Comparison of ENCODE assay signal across 7 mouse cellular contexts in the genomic region with DNA sequence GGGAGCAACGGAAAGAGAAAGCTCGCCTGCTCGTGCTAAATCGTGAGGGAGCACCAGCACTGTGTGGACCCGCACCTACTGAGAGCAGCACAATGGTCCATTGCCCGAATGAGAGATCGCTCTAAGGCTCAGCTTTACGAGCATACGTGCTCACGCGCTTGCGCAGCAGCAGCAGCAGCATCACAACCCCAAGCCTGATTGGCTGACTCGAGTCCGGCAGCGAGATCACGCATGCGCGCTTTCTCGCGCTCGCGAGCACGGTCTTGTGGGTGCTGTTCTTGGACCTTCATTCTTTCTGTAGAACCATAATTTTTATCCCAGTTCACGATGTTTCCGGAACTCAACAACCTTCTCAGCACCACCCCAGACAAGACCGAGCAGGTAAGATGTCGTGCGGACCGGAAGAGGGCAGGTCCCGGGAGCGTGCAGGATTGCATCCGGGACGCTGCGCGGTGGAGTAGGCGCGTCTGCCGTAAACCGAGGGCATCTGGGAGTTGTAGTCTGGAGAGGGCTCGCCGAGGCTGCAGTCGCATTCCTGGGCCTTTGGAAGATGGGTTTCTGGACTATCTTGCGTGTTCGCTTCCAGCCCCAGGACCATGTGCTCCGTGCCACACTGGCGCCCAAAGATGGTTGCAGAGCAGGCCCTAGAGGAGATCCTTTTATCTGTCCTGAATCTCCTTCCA. TPM values are rescaled to one million over a fixed set of nuclear protein-coding genes. Genes with fewer than 3 reads are reported as not detected.
DNase-seq lines count a peak whose midpoint lies in the region; ATAC-seq lines count a peak whose summit lies in the region.

A gene (plus strand): TSS at position 205 of the 683 bp plus-strand sequence.

- H3K4me1 ChIP-seq in embryonic facial prominence, embryonic 11.5 days (ENCODE audit: control insufficient read depth, insufficient read depth, low read length): no peaks in the 10 kb centered on the region
- no peaks in the 10 kb centered on the region for H3K4me1 ChIP-seq in limb, embryonic 11.5 days (ENCODE audit: control insufficient read depth, insufficient read depth, low read length)
- 0 out of 2 replicates have a peak, but pooled peaks cover 5% of the 10 kb centered on the region for H3K4me1 ChIP-seq in midbrain, embryonic 14.5 days (ENCODE audit: control insufficient read depth, insufficient read depth, low read length)

- peak within 1 kb of the TSS; percentile 80 for H3K9ac ChIP-seq in embryonic facial prominence, embryonic 11.5 days (replicated peaks; ENCODE audit: low read length)
- H3K9ac ChIP-seq in limb, embryonic 11.5 days (ENCODE audit: low read length): peak within 1 kb of the TSS; percentile 75
- peak within 1 kb of the TSS; percentile 78 for H3K9ac ChIP-seq in midbrain, embryonic 14.5 days (replicated peaks; ENCODE audit: low read length)

- H3K9me3 ChIP-seq in embryonic facial prominence, embryonic 11.5 days (replicated peaks; ENCODE audit: control insufficient read depth, low read length): no peaks in the 10 kb centered on the region
- 0 out of 2 replicates have a peak, but pooled peaks cover 4% of the 10 kb centered on the region for H3K9me3 ChIP-seq in limb, embryonic 11.5 days (ENCODE audit: control insufficient read depth, low read length)
- H3K9me3 ChIP-seq in midbrain, embryonic 14.5 days (ENCODE audit: control insufficient read depth, low read length): no peaks in the 10 kb centered on the region

- peak within 1 kb of the TSS; percentile 52 for H3K4me3 ChIP-seq in embryonic facial prominence, embryonic 11.5 days (ENCODE audit: low read depth, low read length)
- H3K4me3 ChIP-seq in limb, embryonic 11.5 days (ENCODE audit: low read depth, low read length): peak within 1 kb of the TSS; percentile 58
- peak within 1 kb of the TSS; percentile 59 for H3K4me3 ChIP-seq in midbrain, embryonic 14.5 days (replicated peaks; ENCODE audit: low read depth, low read length)

- under 1% methylated on average over 46 of the region's 46 CpGs for WGBS in embryonic facial prominence, embryonic 11.5 days
- WGBS in limb, embryonic 11.5 days: under 1% methylated on average over 46 of the region's 46 CpGs
- under 1% methylated on average over 46 of the region's 46 CpGs for WGBS in midbrain, embryonic 14.5 days

- no peaks in the 10 kb centered on the region for H3K36me3 ChIP-seq in embryonic facial prominence, embryonic 11.5 days (replicated peaks; ENCODE audit: control insufficient read depth, insufficient read depth, low read depth, low read length)
- peaks cover 2% of the 10 kb centered on the region; the same call in 1 of the 2 replicates for H3K36me3 ChIP-seq in limb, embryonic 11.5 days (ENCODE audit: control insufficient read depth, insufficient read depth, low read length)
- H3K36me3 ChIP-seq in midbrain, embryonic 14.5 days (ENCODE audit: control insufficient read depth, insufficient read depth, low read length): peaks cover 10% of the 10 kb centered on the region

- peak within 1 kb of the TSS; percentile 77 for H3K27ac ChIP-seq in embryonic facial prominence, embryonic 11.5 days (replicated peaks; ENCODE audit: low read depth, low read length)
- peak within 1 kb of the TSS; percentile 84 for H3K27ac ChIP-seq in limb, embryonic 11.5 days (replicated peaks; ENCODE audit: low read depth, low read length)
- peak within 1 kb of the TSS; percentile 95 for H3K27ac ChIP-seq in midbrain, embryonic 14.5 days (replicated peaks; ENCODE audit: low read depth, low read length)

- peak; percentile 93 for DNase-seq in adrenal gland, postnatal 14 days
- DNase-seq in embryonic facial prominence, embryonic 11.5 days (ENCODE audit: low spot score): peak; percentile 94
- DNase-seq in heart, adult 11 months: peak; percentile 99
- DNase-seq in kidney, adult 18-20 months: peak; percentile 95
- DNase-seq in limb, embryonic 11.5 days (ENCODE audit: low spot score): peak; percentile 92
- DNase-seq in midbrain, embryonic 14.5 days: peak; percentile 97
- DNase-seq in spleen, adult 18-20 months: peak; percentile 79 to 84

- ATAC-seq in embryonic facial prominence, embryonic 11.5 days (replicated peaks; ENCODE audit: insufficient number of reproducible peaks, low FRiP score, low TSS enrichment, low read depth): peak; percentile 97
- peak; percentile 98 for ATAC-seq in limb, embryonic 11.5 days (ENCODE audit: insufficient number of reproducible peaks, low FRiP score, low TSS enrichment, low read depth)
- ATAC-seq in midbrain, embryonic 14.5 days (ENCODE audit: low FRiP score, low TSS enrichment): peak; percentile 98

- H3K4me2 ChIP-seq in embryonic facial prominence, embryonic 11.5 days (ENCODE audit: low read depth, low read length): peak within 1 kb of the TSS; percentile 59
- peak within 1 kb of the TSS; percentile 64 for H3K4me2 ChIP-seq in limb, embryonic 11.5 days (ENCODE audit: low read depth, severe bottlenecking)
- peak within 1 kb of the TSS; percentile 81 for H3K4me2 ChIP-seq in midbrain, embryonic 14.5 days (ENCODE audit: low read length)

- no peaks in the 10 kb centered on the region for H3K27me3 ChIP-seq in embryonic facial prominence, embryonic 11.5 days (ENCODE audit: control insufficient read depth, insufficient read depth, low read length)
- H3K27me3 ChIP-seq in limb, embryonic 11.5 days (ENCODE audit: control insufficient read depth, insufficient read depth, low read length): no peaks in the 10 kb centered on the region
- no peaks in the 10 kb centered on the region for H3K27me3 ChIP-seq in midbrain, embryonic 14.5 days (ENCODE audit: control insufficient read depth, insufficient read depth, low read length)

RNA-seq across cellular contexts. Expression of the gene that starts here (rescaled TPM):
- 6.5 and 9.4 TPM in 2 replicates for total RNA-seq in adrenal gland, postnatal 14 days (2021)
- polyA plus RNA-seq in embryonic facial prominence, embryonic 11.5 days (2014; fragmentation: Nextera tagmentation; extraction: Ambion mirVana): 35.1 and 37.7 TPM in 2 replicates
- polyA plus RNA-seq in limb, embryonic 11.5 days (2014; fragmentation: Nextera tagmentation; extraction: Ambion mirVana): 41.5 and 44.7 TPM in 2 replicates
- polyA plus RNA-seq in midbrain, embryonic 14.5 days (2014; fragmentation: Nextera tagmentation; extraction: Ambion mirVana): 43.4 and 43.5 TPM in 2 replicates

Comparison
In these comparisons a context has a peak if more than half of its experiments do, and no peak if none do; other contexts are left out.
1. Peak in every context shown above with its lines: DNase-seq, ATAC-seq, H3K4me3 ChIP-seq and H3K27ac ChIP-seq.